Mouse (Mus musculus): ENCODE data around the gene Map1lc3b. TPM values are rescaled to one million over a fixed set of nuclear protein-coding genes. Genes with fewer than 3 reads are reported as not detected.

Map1lc3b gene
- polyA plus RNA-seq (2016; fragmentation: Nextera tagmentation; extraction: Ambion mirVana), result 208 and 250 TPM in 2 replicates

GRCm38 (mm10) chr8:121590203-121591177, at the start of gene Map1lc3b:
Map1lc3b (plus strand) TSS chr8:121590361.
- Histone ChIP-seq H3K4me3 (peak within 1 kb of the TSS; percentile 99), H3K27ac (replicated peaks) (peak within 1 kb of the TSS; percentile 89), H3K4me1 (peaks cover 34% of the 10 kb centered on the region), H3K9me3 (replicated peaks) (no peaks in the 10 kb centered on the region), H3K36me3 (peaks cover 23% of the 10 kb centered on the region), H3K27me3 (ENCODE audit: low read depth, poor library complexity, severe bottlenecking) (no peaks in the 10 kb centered on the region)
- under 1% methylated on average over 94 of the region's 94 CpGs for WGBS
- DNase-seq (ENCODE audit: low spot score), result peak; percentile 94

DNA sequence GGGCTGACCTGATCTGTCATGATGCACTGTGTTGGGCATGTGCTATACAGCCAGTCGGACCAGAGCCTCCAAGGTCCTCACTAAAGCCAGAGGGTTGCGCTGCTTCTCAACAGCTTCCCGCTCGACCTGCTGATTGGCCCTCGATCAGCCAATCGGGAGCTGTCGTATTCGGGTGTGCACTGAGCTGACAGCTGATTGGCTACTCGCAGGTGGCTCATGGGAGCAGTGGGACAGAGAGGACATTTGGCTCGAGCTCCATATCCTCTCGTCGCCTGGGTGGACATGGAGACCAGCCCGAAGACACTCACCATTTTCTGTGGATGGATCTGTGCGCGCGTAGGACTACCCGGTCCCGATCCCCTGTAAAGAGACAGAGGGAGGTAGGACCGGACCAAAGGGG, 48.3 kb upstream of the Map1lc3b start:
- H3K36me3 ChIP-seq, result no peaks in the 10 kb centered on the region
- no peak for DNase-seq (ENCODE audit: low spot score)
- no peaks in the 10 kb centered on the region for H3K4me1 ChIP-seq
- no peak overlapping the region for H3K27ac ChIP-seq (replicated peaks)
- H3K4me3 ChIP-seq, result no peak overlapping the region
- 84% methylated on average over 19 of the region's 19 CpGs for WGBS
- H3K9me3 ChIP-seq (replicated peaks), result peaks cover 14% of the 10 kb centered on the region; the same call in 1 of the 2 replicates
- H3K27me3 ChIP-seq (ENCODE audit: low read depth, poor library complexity, severe bottlenecking), result 0 out of 2 replicates have a peak, but pooled peaks cover 4% of the 10 kb centered on the region

GRCm38 (mm10) chr8:121542901-121543300, 47.3 kb upstream of the Map1lc3b start:
- no peaks in the 10 kb centered on the region for H3K36me3 ChIP-seq
- H3K4me3 ChIP-seq, result no peak overlapping the region
- no peaks in the 10 kb centered on the region for H3K4me1 ChIP-seq
- H3K9me3 ChIP-seq (replicated peaks), result peaks cover 14% of the 10 kb centered on the region; the same call in 1 of the 2 replicates
- no peak overlapping the region for H3K27ac ChIP-seq (replicated peaks)
- WGBS, result 67% methylated on average over 13 of the region's 13 CpGs
- DNase-seq (ENCODE audit: low spot score), result no peak
- H3K27me3 ChIP-seq (ENCODE audit: low read depth, poor library complexity, severe bottlenecking), result 0 out of 2 replicates have a peak, but pooled peaks cover 4% of the 10 kb centered on the region

DNA sequence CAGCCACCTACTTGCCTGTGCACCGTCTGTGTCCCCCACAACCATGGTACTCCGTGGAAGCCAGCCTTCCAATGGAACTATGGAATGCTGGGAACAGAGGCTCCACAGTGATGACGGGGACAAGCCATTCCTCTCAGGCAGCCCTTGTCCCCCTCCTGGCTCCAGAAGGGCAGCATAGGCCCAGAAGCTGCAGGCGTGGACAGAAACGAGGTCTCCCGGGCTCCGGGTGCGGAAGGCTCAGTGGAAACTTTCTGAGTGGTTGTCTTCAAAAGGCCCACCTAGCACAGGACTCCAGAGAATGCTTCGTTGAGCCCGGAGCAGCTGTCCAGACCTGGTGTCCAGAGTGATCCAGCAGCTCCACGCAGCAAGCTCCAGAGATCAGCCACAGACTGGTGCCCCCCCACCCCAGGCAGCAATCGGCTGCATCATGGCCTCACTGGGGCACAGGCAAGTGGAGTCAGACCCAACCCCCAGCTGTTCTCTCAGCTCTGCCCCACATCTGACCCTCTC, 45.8 kb upstream of the Map1lc3b start, which contains the start of gene 1700018B08Rik:
Gene 1700018B08Rik, minus strand, starts transcription at position 45 of the 510 bp plus-strand sequence.
- DNase-seq (ENCODE audit: low spot score), result no peak
- peaks cover 14% of the 10 kb centered on the region; the same call in 1 of the 2 replicates for H3K9me3 ChIP-seq (replicated peaks)
- H3K4me1 ChIP-seq, result no peaks in the 10 kb centered on the region
- no peaks in the 10 kb centered on the region for H3K36me3 ChIP-seq
- 86% methylated on average over 12 of the region's 12 CpGs for WGBS
- H3K27ac ChIP-seq (replicated peaks), result no peak within 1 kb of the TSS
- H3K4me3 ChIP-seq, result no peak within 1 kb of the TSS
- H3K27me3 ChIP-seq (ENCODE audit: low read depth, poor library complexity, severe bottlenecking), result 0 out of 2 replicates have a peak, but pooled peaks cover 4% of the 10 kb centered on the region

GRCm38 (mm10) chr8:121544936-121545335, 45.2 kb upstream of the Map1lc3b start:
- Histone ChIP-seq H3K9me3 (replicated peaks) (peaks cover 14% of the 10 kb centered on the region; the same call in 1 of the 2 replicates), H3K27ac (replicated peaks) (no peak overlapping the region), H3K4me3 (no peak overlapping the region), H3K4me1 (no peaks in the 10 kb centered on the region), H3K36me3 (peaks cover 5% of the 10 kb centered on the region), H3K27me3 (ENCODE audit: low read depth, poor library complexity, severe bottlenecking) (0 out of 2 replicates have a peak, but pooled peaks cover 4% of the 10 kb centered on the region)
- 81% methylated on average over 11 of the region's 11 CpGs for WGBS
- no peak for DNase-seq (ENCODE audit: low spot score)

DNA sequence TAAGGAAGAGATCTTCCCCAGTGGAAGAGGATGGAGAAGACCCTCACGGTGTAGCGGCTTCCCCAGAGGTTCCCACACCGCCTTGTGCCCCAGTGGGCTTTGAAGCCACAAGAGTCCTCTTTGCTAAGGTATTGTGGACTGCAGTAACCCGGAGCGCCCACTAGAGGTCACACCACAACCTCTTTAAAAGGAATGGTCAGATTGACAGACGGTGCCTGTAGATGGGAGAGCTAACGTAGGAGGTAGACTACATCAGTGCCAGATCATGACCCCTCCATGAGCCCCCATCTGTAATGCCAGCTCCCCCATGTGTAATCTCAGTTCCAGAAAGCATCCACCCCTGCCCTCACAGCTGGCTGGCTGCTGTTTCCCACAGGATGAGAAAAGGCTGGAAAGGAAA, 43.0 kb upstream of the Map1lc3b start:
- 14% methylated on average over 7 of the region's 7 CpGs for WGBS
- H3K27me3 ChIP-seq (ENCODE audit: low read depth, poor library complexity, severe bottlenecking), result 0 out of 2 replicates have a peak, but pooled peaks cover 4% of the 10 kb centered on the region
- peaks cover 13% of the 10 kb centered on the region for H3K4me1 ChIP-seq

GRCm38 (mm10) chr8:121550056-121550455, 40.1 kb upstream of the Map1lc3b start:
- no peaks in the 10 kb centered on the region for H3K9me3 ChIP-seq (replicated peaks)
- 0 out of 2 replicates have a peak, but pooled peaks cover 2% of the 10 kb centered on the region for H3K27me3 ChIP-seq (ENCODE audit: low read depth, poor library complexity, severe bottlenecking)
- DNase-seq (ENCODE audit: low spot score), result no peak
- peaks cover 55% of the 10 kb centered on the region for H3K36me3 ChIP-seq
- no peak overlapping the region for H3K27ac ChIP-seq (replicated peaks)
- WGBS, result 92% methylated on average over 6 of the region's 6 CpGs
- no peak overlapping the region for H3K4me3 ChIP-seq
- peaks cover 13% of the 10 kb centered on the region for H3K4me1 ChIP-seq

More for the DNA sequence above, 43.0 kb upstream of the Map1lc3b start:
- H3K4me3 ChIP-seq, result no peak overlapping the region
- H3K36me3 ChIP-seq, result peaks cover 27% of the 10 kb centered on the region
- DNase-seq (ENCODE audit: low spot score), result peak; percentile 81
- H3K27ac ChIP-seq (replicated peaks), result no peak overlapping the region
- peaks cover 8% of the 10 kb centered on the region; the same call in 1 of the 2 replicates for H3K9me3 ChIP-seq (replicated peaks)

- Histone ChIP-seq H3K27ac (replicated peaks) (no peak overlapping the region; the same call in 1 of the 2 replicates), H3K27me3 (ENCODE audit: low read depth, poor library complexity, severe bottlenecking) (no peaks in the 10 kb centered on the region), H3K9me3 (replicated peaks) (no peaks in the 10 kb centered on the region), H3K4me3 (no peak overlapping the region), H3K4me1 (peaks cover 13% of the 10 kb centered on the region), H3K36me3 (peaks cover 64% of the 10 kb centered on the region)
- 68% methylated on average over 24 of the region's 24 CpGs for WGBS
- no peak for DNase-seq (ENCODE audit: low spot score)
These were observed 38.8 kb upstream of the Map1lc3b start for GRCm38 (mm10) chr8:121551065-121551985.

GRCm38 (mm10) chr8:121552506-121552905, 37.7 kb upstream of the Map1lc3b start:
- Histone ChIP-seq H3K27ac (replicated peaks) (no peak overlapping the region), H3K36me3 (peaks cover 67% of the 10 kb centered on the region), H3K4me3 (no peak overlapping the region), H3K27me3 (ENCODE audit: low read depth, poor library complexity, severe bottlenecking) (no peaks in the 10 kb centered on the region), H3K4me1 (peaks cover 13% of the 10 kb centered on the region), H3K9me3 (replicated peaks) (no peaks in the 10 kb centered on the region)
- no peak for DNase-seq (ENCODE audit: low spot score)
- WGBS, result 95% methylated on average over 9 of the region's 9 CpGs

DNA sequence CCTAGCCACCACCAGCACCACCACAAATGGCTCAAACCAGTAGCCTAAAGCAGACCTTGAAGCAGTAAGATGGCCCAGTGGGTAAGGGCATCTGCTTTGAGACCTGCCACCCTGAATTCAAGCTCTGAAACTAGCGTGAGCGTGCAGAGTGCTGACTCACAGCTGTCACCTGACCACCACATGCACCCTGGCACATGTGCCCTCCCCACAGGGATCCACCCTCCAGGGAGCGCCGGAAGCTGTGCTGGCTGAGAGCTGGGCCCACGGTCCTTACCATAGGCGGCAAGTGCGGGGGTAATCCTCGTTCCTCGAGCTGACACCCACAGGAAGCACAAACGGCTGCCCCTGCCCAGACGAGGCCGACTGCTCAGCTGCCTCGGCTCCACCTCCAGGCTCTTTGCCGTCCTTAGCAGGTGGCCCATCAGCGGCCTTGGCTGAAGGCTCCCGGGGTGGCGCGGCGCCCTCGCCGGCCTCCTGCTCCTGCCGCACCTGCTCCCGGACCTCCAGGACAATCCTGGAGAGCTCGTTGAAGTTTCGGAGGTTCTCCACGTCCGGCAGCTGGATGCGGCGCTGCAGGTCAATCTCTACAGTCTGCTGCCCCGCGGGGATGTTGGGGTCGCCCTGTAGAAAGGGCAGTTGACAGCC, 36.2 kb upstream of the Map1lc3b start:
- peaks cover 13% of the 10 kb centered on the region for H3K4me1 ChIP-seq
- 95% methylated on average over 32 of the region's 32 CpGs for WGBS
- no peak for DNase-seq (ENCODE audit: low spot score)
- H3K9me3 ChIP-seq (replicated peaks), result no peaks in the 10 kb centered on the region
- peaks cover 82% of the 10 kb centered on the region for H3K36me3 ChIP-seq
- H3K27me3 ChIP-seq (ENCODE audit: low read depth, poor library complexity, severe bottlenecking), result no peaks in the 10 kb centered on the region
- H3K27ac ChIP-seq (replicated peaks), result no peak overlapping the region
- no peak overlapping the region for H3K4me3 ChIP-seq

DNA sequence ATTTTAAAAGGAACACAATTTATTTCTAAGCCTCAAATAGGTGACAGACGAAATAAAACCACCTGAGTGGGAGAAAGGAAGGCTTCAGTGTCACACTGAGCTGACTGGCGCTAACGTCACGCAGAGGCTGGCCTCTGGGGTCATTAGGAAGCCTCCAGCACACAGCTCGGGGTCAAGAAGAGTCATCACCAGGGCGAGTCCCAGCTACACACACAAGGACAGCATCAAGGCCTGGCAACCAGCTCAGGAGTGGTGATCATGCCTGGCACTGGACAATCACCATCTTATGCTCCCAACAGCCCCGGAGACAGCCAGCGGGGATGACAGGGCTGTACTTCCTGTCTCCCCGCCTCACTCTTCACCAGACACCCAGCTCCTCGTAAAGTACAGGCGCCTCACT, 32.4 kb upstream of the Map1lc3b start:
- H3K9me3 ChIP-seq (replicated peaks), result no peaks in the 10 kb centered on the region

More for the DNA sequence above, 32.4 kb upstream of the Map1lc3b start:
- no peak for DNase-seq (ENCODE audit: low spot score)
- H3K4me3 ChIP-seq, result no peak overlapping the region
- H3K36me3 ChIP-seq, result peaks cover 68% of the 10 kb centered on the region
- 91% methylated on average over 11 of the region's 11 CpGs for WGBS
- no peaks in the 10 kb centered on the region for H3K27me3 ChIP-seq (ENCODE audit: low read depth, poor library complexity, severe bottlenecking)
- H3K27ac ChIP-seq (replicated peaks), result no peak overlapping the region
- H3K4me1 ChIP-seq, result peaks cover 6% of the 10 kb centered on the region
